Mouse (Mus musculus): ENCODE measurements around the gene Cdh24.
A peak's percentile ranks its signal among the peaks of the same experiment; 100 is the strongest.
"Not testable (repeated sequence)": the region's sequence is repeated elsewhere in the genome, so short reads cannot be mapped to it uniquely, and the experiment has no call there.

The Cdh24 gene

DNA sequence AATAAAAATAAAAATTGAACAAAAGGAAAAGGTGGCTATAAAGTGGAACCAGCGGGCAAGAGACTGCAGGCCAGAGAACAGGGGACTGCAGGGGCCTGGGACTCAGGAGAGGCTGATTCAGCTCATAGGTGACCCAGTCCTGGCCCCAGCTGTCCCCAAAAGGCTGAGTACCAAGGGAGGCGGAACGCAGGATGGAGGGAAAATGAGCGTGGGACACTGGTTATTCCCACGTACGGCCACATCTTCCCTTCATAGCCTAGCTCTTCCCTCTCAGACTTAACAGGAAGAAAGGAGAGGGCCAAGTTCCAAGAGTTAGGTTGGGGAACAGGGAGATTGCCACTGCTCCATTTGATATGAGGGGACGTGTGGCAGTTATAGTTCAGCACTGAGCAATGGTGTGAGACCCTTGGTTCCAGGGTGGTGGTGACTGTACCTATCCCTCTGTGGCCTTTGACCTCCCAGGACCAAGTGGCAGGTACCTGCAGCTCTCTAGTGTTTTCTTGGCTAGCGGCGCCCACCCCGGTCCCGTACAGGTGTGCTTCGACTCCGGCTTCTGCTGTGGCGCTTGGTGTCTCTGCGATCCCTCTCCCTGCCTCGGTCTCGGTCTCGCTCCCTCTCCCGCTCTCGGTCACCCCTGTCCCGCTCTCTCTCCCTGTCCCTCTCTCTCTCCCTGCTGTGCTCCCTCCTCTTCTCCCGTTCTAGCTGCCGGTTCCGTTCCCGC is 1.2 kb upstream of the Cdh24 start:
- no peak for DNase-seq (ENCODE audit: low spot score)

DNA sequence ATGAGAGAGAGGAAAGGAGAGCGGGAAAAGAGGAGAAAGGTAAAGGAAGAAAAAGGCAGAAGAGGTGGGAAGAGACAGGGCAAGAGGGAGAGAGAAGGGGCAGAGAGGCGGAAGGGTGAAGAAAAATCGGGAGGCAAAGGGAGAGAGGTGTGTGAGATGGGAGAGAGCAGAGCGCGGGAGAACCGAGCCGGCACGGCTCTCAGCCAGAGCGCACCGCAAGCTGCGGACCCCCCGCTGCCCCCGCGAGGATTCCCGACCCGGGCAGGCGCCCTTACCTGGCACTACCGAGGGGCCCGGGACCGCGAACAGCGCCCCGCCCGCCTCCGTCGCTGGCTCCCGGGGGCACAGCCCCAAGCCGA is 239 bp downstream of the Cdh24 start, which contains the start of gene Gm17606:
TSS of gene Gm17606 (plus strand) at position 7 of the 359 bp plus-strand sequence.
- DNase-seq (ENCODE audit: low spot score) = no peak

DNA sequence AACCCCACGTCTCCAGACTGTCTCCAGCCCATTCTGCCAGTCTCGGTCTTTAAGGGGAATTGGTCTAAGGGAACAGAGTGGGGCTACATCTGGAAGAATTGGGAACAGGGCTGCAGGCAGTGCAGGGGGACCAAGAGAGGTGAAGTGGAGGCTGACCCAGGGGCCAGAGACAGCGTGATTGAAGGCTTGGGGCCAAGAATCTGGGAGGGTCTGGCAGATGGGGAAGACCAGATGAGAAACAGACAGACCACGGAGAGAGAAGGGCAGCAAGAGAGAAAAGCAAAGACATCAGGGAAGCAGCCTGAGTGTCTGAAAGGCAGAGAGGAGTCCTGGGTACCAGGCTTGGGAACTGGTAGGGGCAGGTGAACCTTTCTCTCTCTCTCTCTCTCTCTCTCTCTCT is 1.0 kb downstream of the Cdh24 start:
- no peak for DNase-seq (ENCODE audit: low spot score)

DNA sequence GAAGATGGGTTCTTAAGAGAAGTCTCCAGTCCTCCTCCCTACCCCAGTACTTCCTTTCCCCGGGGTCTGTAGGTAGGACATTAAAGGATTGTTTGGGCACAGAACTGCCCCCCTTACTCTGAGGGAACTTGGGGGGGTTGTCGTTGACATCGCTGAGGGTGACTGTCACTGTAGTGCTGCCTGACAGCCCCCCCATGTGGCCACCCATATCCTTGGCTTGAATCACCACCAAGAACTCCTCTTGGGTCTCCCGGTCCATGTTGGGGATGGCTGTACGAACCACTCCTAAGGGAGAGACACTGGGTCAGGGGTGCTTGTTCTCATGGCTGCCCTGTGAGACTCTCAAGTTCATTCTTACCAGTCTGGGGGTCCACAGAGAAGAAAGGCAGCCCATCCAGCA is 3.0 kb downstream of the Cdh24 start:
- DNase-seq (ENCODE audit: low spot score) = no peak

DNA sequence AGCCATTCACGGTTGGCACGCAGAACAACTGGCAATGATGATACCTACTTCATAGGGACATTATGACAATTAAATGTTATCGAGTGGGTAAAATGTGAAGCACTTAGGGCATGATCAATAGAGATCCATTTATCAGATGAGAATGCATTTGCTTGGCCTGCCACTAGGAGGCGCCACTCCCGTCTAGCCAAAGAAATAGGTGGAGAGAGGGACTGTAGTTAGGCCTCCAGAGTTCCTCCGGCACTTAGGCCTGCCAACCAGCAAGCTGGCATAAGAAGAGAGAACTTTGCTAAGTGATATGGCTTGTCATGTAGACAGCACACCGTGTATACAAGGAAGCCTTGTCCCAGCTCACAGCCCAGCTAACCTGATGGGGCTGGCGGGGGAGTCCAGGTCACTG is 4.2 kb downstream of the Cdh24 start:
- no peak for DNase-seq (ENCODE audit: low spot score)

DNA sequence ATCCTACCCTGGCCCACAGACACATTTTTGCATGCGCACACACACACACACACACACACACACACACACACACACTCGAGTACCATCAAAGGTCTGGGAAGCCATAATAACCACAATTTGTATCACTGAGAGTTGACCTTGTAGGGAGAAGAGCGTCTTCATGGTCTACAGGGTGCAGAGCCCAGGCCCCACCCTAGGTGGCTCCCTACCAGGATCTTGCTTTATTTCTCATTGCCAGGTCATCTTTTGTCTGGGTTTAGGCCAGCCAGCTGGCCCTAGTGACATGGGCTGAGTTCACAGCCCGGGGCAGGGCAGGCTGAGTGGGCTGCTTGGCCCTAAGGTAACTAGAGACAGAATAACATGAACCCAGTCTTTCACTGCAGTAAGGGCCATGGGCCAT is 7.0 kb downstream of the Cdh24 start:
- no peak for DNase-seq (ENCODE audit: low spot score)

DNA sequence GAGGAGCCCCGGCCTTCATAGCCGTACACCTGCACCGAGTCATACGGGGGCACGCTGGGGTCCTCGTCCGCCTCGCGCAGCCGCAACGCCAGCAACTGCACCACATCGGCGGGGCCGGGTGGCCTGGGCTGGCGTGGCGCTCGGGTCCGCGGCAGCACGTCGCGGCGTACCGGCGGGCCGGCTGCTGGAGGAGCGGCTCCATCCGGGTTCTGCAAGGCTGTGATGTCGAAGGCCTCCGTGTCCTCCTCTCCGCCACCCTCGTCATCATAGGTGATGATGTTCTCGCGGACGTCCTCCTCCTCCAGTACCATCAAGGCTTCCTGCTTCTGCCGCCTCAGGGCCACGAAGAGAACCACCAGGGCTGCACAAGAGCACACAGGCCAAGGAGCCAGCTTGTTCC is 8.9 kb downstream of the Cdh24 start:
- no peak for DNase-seq (ENCODE audit: low spot score)

DNA sequence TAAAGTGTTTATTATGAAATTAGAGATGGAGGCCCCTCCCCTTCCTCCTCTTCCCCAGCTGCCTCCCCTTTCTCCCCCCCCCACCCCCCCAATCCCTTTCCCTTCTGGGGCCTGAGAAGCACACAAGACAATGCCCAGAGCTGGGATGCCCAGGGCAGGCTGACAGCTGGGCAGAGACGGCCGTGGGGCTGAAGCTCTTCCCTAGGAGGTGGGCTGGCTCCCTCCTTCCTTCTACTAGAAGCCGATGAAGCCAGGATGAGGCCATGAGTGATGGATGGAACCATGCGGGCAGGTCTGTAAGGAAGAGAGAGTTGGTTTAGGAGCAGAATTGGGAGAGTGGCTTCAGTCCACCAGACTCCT is 9.9 kb downstream of the Cdh24 start:
- no peak for DNase-seq (ENCODE audit: low spot score)

DNA sequence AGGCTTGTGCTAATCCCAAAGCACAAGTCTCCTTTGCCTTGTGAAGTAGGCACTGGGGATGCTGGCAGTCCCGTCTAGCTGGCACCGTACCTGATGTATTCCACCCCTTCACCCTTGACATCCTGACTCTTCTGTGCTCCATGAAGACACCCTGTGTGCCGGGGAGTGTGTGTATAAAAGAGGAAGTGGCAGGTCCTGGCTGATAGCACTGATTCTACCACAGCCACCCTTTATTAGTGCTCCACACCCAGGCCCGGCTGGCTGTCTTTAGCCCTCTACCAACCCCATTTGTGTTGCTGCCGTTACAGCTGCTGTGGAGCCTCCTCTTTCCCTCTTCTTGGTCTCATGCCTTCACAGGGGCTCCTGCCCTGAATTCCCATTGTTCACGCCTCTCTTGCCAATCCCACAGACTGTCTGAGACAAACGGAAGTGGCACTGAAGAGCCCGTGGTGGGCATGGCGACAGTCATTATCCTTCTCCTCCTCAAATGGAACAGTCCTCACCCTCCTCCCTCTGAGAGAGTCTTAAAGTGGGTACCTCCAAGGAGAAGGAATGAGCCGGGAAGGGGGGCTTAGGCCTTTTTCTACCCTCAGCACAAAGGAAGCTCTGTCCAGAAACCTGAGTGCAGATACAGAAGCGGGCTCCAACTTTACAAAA is 10.5 kb downstream of the Cdh24 start:
- DNase-seq (ENCODE audit: low spot score) = no peak

DNA sequence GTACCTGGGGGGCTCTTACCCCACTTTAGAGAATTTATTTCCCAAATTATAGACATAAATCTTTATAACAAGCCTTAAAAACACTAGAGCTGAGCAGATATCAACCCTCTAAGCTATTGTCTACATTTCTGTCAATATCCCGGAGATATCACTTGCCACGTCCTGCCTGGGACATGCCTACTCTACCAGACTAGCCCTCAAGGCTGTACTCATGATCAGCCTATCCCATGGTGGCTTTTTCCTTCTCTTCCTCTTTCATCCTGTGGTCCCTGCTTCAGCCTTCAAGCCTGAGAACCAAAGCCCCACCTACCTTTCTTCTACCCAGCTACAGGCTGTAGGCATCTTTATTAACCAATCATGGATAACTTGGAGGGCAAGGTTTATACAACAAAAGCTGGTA is 11.4 kb downstream of the Cdh24 start:
- DNase-seq (ENCODE audit: low spot score) = no peak

DNA sequence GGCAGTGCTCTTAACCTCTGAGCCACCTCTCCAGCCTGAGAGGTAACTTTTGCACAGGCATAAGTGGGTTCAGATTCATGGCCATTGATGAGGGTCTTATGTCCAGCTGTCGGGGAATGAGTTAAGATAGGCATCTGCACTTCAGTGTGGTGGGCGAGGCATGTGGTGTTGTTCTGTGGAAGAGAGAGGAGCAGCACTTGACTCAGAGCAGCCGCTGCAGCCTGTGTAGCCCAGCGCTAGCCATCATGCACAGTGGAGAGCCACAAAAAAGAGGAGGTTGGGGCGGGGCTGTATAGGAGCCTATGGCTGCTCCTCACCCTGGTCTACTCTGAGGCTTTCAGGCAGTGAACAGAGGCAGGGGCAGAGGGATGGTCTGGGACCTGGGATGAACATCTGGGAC is 13.1 kb downstream of the Cdh24 start:
- DNase-seq (ENCODE audit: low spot score) = no peak

DNA sequence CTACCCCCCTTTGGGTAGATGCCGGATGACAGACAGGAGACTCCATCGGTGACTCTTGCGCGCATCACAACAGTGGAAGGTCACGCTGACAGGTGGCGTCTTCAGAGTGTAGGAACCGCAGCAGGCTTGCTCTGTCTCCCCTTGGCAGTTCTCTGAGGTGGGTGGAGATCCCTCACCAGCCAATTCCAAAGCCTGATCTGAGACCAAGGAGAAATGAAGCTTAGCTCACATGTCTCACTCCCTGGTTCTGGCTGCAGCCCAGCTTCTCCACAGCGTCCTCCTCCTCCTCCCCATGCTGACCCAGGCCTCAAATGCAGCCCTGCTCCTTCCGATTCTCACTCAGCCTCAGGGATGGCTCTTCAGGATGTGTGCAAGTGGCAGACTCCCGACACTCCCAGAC is 16.2 kb downstream of the Cdh24 start:
- DNase-seq (ENCODE audit: low spot score) = no peak

DNA sequence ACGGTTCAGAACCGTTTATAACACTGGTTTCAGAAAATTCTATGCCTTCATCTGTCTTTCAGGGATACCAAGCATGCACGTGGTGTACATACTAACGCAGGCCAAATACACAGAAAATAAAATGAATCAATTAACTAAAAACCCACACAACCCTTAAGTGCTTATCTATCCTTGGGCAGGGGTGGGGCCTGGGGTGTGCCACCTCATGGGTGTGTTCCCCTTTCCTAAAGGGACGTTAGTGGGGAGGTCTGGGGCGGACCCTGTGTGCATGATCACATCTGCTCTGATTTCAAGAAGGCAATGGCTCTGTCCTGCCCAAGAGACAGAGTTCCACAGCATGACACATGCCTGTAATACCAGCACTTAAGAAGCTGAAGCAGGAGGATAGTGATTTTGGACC is 17.8 kb downstream of the Cdh24 start:
- DNase-seq (ENCODE audit: low spot score) = no peak

DNA sequence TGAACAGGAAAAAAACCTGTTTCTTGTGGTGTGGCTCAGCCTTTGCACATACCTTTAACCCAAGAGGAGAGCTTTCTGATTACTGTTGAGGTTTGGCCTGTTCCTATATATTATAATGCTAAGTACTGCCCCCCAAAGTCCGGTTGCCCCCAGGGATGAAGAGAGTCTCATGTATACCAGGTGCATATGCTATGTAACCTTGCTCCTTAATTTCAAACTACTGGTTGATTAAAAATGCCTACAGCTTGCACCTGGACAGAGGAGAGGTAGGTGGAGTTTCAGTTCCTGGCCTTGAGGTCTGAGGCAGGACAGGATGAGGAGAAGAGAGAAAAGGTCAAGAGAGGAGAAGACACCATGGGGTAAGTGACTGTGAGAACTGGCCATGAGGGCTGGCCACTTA is 20.0 kb downstream of the Cdh24 start, which contains the start of gene Psmb11:
TSS of gene Psmb11 (plus strand) at position 301 of the 400 bp plus-strand sequence.
- DNase-seq (ENCODE audit: low spot score) = no peak

DNA sequence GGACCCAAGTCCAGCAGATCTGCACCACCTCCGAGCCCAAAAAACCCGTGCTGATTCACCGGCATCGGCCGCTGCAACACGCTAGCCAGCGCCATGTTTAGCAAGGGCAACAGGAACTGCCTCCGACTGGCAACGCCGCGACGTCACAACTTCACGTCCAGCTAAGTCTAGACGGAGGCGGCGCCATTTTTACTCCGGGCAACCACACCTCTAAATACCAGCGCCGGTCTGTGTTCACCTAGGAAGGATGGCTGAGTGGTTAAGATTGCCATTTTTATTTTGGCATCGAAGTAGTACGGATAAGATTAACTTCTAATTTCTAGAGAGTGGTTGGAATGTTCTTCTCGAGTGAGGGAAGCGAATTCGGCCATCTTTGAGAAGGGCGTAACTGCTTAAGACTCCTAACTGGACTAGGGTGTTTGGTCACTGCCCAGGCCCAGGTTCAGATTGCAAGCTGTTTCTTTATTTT is 23.2 kb downstream of the Cdh24 start, which contains the start of gene Psmb5:
TSS of gene Psmb5 (minus strand) at position 126 of the 469 bp plus-strand sequence.
- peak; percentile 66 for DNase-seq (ENCODE audit: low spot score)

DNA sequence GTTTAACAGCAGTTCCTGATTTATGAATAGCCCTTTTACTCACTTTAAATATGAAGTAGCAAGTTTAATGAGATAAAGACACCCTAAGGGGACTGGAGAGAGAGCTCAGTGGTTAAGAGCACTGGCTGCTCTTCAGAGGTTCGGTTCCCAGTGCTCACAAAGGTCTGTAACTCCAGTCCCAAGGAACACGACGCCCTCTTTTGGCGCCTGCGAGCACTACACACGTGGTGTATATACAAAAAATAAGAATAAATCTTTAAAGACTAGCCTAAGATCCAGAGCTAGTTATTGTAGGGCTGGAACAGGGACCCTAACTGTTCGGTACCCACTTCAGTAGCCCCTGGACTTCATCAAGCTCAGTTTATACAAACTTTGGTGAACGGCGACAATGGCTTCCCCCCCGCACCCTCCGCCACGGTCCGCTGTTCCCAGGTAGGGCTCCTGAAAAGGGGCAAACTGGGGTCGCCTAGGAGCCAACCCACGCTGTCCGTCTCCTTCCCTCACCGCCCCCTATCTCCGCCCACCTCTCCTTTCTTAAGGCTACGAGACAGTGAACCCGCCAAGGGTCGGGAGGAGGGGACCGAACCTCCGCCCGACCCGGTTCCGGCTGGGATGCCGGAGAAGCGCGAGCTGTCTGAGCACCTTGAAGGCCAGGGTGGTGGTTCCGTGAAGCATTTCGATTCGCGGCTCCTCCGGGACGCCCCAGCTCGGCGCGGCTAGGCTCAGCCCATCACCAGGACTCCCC is 23.8 kb downstream of the Cdh24 start:
- DNase-seq (ENCODE audit: low spot score) = no peak

DNA sequence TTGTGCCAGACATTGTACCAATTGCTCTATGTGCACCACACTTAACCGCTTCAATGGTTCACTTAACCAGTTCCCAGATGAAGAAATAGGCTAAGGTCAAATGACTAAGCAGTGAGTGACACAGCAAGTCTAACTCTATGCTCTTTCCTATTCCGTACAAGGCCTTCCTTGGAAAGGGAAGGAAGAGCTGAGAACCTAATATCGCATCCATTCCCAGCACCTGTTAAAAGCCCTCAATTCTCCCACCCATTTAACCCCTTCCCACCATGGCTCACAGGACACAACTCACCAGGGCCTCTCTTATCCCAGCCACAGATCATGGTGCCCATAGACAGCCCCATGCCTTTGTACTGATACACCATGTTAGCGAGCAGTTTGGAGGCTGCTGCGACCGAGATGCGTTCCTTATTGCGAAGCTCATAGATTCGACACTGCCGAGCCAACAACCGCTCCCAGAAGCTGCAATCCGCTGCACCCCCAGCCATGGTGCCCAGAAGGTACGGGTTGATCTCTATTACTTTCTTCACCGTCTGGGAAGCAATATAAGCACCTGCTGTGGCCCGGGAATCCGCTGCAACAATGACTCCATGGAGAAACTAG is 24.8 kb downstream of the Cdh24 start:
- no peak for DNase-seq (ENCODE audit: low spot score)

DNA sequence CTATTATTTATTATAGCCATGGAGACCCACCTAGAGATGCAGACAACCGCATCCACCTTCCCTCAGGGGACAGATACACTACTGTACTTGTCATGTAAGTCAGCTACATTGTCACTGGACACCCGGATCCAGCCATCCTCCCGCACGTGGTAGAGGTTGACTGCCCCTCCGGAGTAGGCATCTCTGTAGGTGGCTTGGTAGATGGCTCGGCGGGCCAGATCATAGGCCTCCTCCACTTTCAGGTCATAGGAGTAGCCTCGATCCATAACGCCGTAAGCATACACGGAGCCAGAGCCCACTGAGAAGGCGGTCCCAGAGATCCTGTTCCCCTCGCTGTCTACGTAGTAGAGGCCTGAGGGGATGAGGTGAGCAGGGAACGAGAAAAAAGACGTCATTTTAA is 27.0 kb downstream of the Cdh24 start:
- not testable (repeated sequence) for DNase-seq (ENCODE audit: low spot score)

DNA sequence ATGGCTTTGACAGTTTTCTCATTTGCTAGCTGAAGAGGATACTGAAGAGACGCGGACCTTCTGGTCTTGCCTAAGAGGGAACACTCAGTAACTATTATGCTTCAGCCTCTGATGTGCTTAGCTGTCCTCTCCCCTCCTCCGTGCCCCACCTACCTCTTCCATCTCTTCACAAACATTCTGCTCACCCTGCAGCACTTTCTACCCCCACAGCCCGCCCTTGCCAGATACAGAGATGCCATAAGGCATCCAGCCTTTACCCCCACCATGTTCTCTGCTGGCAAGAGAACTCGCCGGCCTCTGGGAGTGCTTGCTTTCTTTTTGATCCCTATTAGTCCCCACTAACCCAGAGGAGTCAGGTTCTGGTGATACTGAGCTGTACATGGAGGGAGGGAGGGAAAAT is 30.5 kb downstream of the Cdh24 start:
- DNase-seq (ENCODE audit: low spot score) = no peak

DNA sequence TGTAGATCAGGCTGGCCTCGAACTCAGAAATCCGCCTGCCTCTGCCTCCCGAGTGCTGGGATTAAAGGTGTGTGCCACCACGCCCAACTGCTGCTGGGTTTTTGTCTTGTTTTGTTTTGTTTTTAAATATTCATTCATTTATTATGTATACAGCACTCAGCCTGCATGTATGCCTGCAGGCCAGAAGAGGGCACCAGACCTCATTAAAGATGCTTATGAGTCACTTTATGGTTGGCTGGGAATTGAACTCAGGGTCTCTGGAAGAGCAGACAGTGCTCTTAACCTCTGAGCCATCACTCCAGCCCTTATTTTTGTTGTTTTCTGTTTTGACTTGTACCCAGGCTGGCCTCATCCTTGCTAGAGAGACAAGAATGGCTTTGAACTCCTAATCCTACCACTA is 31.2 kb downstream of the Cdh24 start:
- no peak for DNase-seq (ENCODE audit: low spot score)

DNA sequence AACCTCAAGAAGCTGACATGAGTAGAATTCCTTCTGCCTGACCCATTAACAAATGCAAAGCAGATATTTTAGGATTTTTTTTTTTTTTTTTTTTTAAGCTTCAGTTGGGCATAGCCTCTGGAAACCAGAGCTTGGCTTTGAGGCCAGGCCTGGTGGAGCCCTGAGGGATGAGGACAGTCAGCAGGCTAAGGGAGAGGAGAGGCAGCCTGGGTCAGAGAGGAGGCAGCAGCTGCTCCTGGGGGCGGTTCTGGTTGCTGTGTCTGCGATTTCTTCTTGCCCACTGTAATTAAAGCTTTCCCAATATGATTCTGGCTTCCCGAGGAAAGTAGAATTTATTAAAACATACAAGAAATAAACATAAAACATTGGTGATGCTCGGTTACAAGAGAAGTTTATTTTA is 31.9 kb downstream of the Cdh24 start:
- no peak for DNase-seq (ENCODE audit: low spot score)

DNA sequence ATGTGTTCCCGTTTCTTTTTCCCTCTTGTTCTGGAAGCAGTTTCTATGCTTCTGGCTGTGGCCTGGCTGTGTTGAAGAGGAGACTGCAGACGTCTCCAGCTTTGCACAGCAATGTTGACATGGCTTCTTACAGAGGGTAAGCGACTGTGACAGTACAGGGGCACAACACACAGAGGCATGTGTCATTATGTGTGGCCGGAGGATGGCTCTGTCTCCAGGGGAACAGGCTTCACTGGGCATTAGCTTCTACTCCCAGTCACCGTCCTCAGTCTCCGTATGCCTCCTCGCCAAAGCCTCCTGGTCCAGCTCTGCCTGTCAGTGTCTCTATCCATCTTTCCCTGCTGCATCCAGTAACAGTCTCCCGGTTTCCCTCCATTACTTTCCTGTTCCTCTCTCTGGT is 33.9 kb downstream of the Cdh24 start:
- no peak for DNase-seq (ENCODE audit: low spot score)
